Mouse (Mus musculus): ENCODE measurements at regions not wholly inside any gene's neighbourhood (a gene's known extent, or its start where the extent isn't known, plus 50 kb on each side); places are given as distances from the start of the nearest gene placed in this dataset.

DNA sequence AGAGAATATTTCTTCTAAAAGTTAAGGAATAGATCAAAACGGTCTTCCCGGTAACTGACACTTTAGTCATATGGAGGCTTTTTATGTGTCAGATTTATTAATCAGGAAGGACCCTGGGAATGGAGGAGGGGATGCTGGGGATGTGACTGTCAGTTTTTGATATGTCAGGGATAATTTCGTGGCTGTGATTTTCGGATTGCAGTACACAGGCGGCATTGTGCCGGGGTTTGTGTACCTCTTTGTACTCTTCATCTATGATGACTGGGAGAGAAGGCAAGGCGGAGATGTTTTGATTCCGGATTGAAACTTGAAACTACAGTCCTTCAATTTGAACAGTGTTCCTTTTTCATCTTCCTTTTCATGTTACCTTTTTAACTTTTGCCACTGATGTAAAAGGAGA is 344.2 kb downstream of the Mdfic start:
- TF ChIP-seq CTCF (IDR thresholded peaks at IDR 0.05; ENCODE audit: control insufficient read depth, insufficient read depth, insufficient replicate concordance, low read depth, low read length) (no peak), POLR2A (IDR thresholded peaks at IDR 0.05; ENCODE audit: control insufficient read depth, low read depth, low read length) (no peak)
